Mouse (Mus musculus): ENCODE data around the gene Tjp2.

DNA sequence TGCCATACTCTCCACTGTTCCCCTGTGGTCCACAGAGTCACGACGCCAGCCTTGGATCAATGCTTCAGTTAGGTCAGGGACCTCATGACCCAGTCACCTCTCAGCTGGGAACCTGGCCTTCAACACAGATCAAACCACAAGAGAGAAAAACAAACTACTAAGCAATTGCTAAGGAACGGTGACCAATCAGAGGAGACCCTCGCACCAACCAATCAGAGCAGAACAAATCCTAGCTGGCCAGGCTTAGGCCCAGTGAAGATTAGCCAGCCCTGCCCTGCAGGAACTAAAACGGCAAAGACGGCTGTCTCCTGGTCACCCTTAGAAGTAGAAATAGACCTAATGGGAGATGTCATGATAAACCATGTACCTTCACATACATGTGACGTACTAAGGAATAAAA lies 46.5 kb upstream of the Tjp2 start:
- TF ChIP-seq POLR2A (IDR thresholded peaks at IDR 0.05; ENCODE audit: control insufficient read depth, extremely low read depth, insufficient read depth, low read length, poor library complexity) (no peak), CTCF (IDR thresholded peaks at IDR 0.05; ENCODE audit: borderline replicate concordance, control insufficient read depth, extremely low read depth, insufficient read depth, low read length, poor library complexity) (no peak)

All from thymus, adult 2 months (tissue).